Mouse (Mus musculus): ENCODE measurements at regions not wholly inside any gene's neighbourhood (a gene's known extent, or its start where the extent isn't known, plus 50 kb on each side); places are given as distances from the start of the nearest gene placed in this dataset.

DNA sequence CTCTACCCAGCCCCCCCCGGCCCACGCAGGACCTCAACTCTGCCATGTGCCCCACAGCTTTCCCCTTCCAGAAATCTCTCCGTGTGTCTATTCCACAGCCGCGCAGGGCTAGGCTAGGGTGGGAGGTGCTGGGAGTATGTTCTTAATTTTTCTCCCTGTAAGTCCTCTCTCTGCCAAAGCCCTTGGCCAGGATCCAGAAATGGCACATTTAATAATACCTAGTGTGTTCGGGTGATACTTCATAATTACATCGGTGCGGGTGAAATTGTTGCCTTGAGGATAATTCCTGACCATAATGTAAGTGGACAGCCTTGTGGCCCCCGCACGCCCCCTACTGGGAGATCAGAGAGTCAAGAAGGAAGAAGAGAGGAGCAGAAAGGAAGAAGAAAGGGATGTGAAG is 1093.5 kb downstream of the Mrps31 start:
- no peak overlapping the region for H3K27ac ChIP-seq (ENCODE audit: insufficient read depth, low read depth, low read length, poor library complexity, severe bottlenecking)
- H3K9ac ChIP-seq (ENCODE audit: insufficient read depth, low read depth, low read length, poor library complexity, severe bottlenecking) = no peak overlapping the region
- TF ChIP-seq ZC3H11A (IDR thresholded peaks at IDR 0.05; ENCODE audit: borderline replicate concordance, low read depth, low read length) = peak; percentile 66
- no peak for TF ChIP-seq CHD2 (IDR thresholded peaks at IDR 0.05; ENCODE audit: low read depth, low read length)
- in situ Hi-C loops (cut with MboI; ENCODE audit: low sequenced_read_pairs in 2 of 2, unreplicated experiment in 2 of 2) = loop anchor here (10.0 to 25.0 kb wide), 2 partner anchors 160 to 167 kb away; no protein-coding TSS in a partner anchor
- peak; percentile 15 for DNase-seq (ENCODE audit: low read depth, low spot score)
- no peaks in the 10 kb centered on the region for H3K9me3 ChIP-seq (ENCODE audit: control insufficient read depth, insufficient read depth, low read depth, low read length)
- no peak overlapping the region for H3K4me3 ChIP-seq (ENCODE audit: insufficient read depth in 1 of 2, low read depth in 1 of 2, low read length in 2 of 2, poor library complexity in 1 of 2, severe bottlenecking in 1 of 2)
- no peaks in the 10 kb centered on the region for H3K36me3 ChIP-seq (ENCODE audit: control insufficient read depth, insufficient read depth, low read length, poor library complexity, severe bottlenecking)
- no peaks in the 10 kb centered on the region for H3K4me1 ChIP-seq (ENCODE audit: control insufficient read depth in 2 of 2, insufficient read depth in 2 of 2, low read length in 2 of 2, poor library complexity in 1 of 2)

DNA sequence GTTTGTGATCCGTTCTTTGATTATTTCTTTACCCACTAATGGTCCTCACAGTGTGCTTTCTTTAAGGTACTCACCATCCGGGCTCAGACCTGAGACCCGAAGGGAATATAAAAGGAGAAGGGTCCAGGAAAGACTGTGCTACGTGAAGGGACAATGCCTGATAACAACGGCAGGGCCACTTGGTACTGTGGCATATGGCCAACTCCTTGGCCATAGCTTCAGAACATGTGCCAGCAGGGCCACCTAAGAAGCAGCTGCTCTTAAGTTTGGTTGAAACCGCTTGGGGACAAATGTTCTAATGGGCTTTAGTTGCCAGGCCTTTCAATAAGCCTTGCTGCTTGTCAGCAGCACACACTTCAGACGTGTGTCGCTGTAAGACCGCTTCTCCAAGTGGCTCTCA is 1094.1 kb downstream of the Mrps31 start:
- Histone ChIP-seq H3K9ac (ENCODE audit: insufficient read depth, low read depth, low read length, poor library complexity, severe bottlenecking) (no peak overlapping the region), H3K4me3 (ENCODE audit: insufficient read depth in 1 of 2, low read depth in 1 of 2, low read length in 2 of 2, poor library complexity in 1 of 2, severe bottlenecking in 1 of 2) (no peak overlapping the region), H3K9me3 (ENCODE audit: control insufficient read depth, insufficient read depth, low read depth, low read length) (no peaks in the 10 kb centered on the region), H3K27ac (ENCODE audit: insufficient read depth, low read depth, low read length, poor library complexity, severe bottlenecking) (no peak overlapping the region), H3K4me1 (ENCODE audit: control insufficient read depth in 2 of 2, insufficient read depth in 2 of 2, low read length in 2 of 2, poor library complexity in 1 of 2) (no peaks in the 10 kb centered on the region), H3K36me3 (ENCODE audit: control insufficient read depth, insufficient read depth, low read length, poor library complexity, severe bottlenecking) (no peaks in the 10 kb centered on the region)
- TF ChIP-seq CHD2 (IDR thresholded peaks at IDR 0.05; ENCODE audit: low read depth, low read length) (no peak), ZNF384 (IDR thresholded peaks at IDR 0.05; ENCODE audit: low read depth, low read length) (no peak), HCFC1 (IDR thresholded peaks at IDR 0.05; ENCODE audit: borderline replicate concordance, insufficient read depth, low read length) (no peak), ZC3H11A (IDR thresholded peaks at IDR 0.05; ENCODE audit: borderline replicate concordance, low read depth, low read length) (no peak), MAFK (IDR thresholded peaks at IDR 0.05; ENCODE audit: insufficient read depth, low read depth, low read length) (no peak)
- in situ Hi-C loops (cut with MboI; ENCODE audit: low sequenced_read_pairs in 2 of 2, unreplicated experiment in 2 of 2) = loop anchor here (10.0 to 25.0 kb wide), 2 partner anchors 160 to 168 kb away; no protein-coding TSS in a partner anchor
- no peak for DNase-seq (ENCODE audit: low read depth, low spot score)

DNA sequence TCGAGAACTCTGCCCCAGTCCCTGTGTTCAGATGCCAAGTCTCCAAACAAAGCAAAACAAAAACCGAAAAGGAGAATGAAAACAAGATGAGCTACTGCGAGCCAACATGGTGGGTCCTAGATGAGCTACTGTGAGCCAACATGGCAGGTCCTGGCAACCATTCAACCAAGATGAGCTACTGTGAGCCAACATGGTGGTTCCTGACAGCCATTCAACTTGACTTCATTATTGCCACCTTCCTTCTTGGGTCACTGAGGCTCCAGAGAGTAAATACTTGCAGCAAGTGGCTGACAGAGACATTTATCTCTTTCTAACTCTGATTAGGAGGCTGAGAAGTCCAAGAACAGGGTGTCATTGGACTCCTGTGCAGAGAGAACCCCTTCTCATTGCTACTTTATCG is 1094.8 kb downstream of the Mrps31 start:
- Histone ChIP-seq H3K9me3 (ENCODE audit: control insufficient read depth, insufficient read depth, low read depth, low read length) (no peaks in the 10 kb centered on the region), H3K27ac (ENCODE audit: insufficient read depth, low read depth, low read length, poor library complexity, severe bottlenecking) (no peak overlapping the region), H3K36me3 (ENCODE audit: control insufficient read depth, insufficient read depth, low read length, poor library complexity, severe bottlenecking) (no peaks in the 10 kb centered on the region), H3K4me1 (ENCODE audit: control insufficient read depth in 2 of 2, insufficient read depth in 2 of 2, low read length in 2 of 2, poor library complexity in 1 of 2) (no peaks in the 10 kb centered on the region), H3K4me3 (ENCODE audit: insufficient read depth in 1 of 2, low read depth in 1 of 2, low read length in 2 of 2, poor library complexity in 1 of 2, severe bottlenecking in 1 of 2) (no peak overlapping the region), H3K9ac (ENCODE audit: insufficient read depth, low read depth, low read length, poor library complexity, severe bottlenecking) (no peak overlapping the region)
- TF ChIP-seq CHD2 (IDR thresholded peaks at IDR 0.05; ENCODE audit: low read depth, low read length) (no peak), ZC3H11A (IDR thresholded peaks at IDR 0.05; ENCODE audit: borderline replicate concordance, low read depth, low read length) (no peak), MAFK (IDR thresholded peaks at IDR 0.05; ENCODE audit: insufficient read depth, low read depth, low read length) (no peak), HCFC1 (IDR thresholded peaks at IDR 0.05; ENCODE audit: borderline replicate concordance, insufficient read depth, low read length) (no peak)
- no peak for DNase-seq (ENCODE audit: low read depth, low spot score)
- in situ Hi-C loops (cut with MboI; ENCODE audit: low sequenced_read_pairs in 2 of 2, unreplicated experiment in 2 of 2) = loop anchor here (10.0 to 25.0 kb wide), 2 partner anchors 161 to 169 kb away; no protein-coding TSS in a partner anchor

DNA sequence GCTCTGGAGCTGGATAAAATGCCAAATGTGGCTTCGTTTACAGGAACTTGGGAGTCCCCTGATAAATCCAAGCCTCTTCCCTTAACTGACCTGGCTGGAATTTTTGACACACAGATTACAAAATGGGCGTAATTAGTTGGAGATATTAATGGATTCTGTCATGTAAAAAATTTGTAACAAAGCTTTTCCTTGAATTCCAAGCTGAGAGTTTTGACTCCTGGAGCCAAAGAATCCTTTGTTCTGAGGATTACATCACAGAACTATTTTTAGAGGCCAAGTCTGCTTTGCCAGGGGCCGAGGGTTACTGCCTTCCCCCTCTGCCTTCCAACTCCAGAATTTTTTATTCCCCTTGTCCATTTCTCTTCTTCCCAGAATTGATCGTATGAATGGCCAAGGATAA is 1096.5 kb downstream of the Mrps31 start:
- no peak overlapping the region for H3K27ac ChIP-seq (ENCODE audit: insufficient read depth, low read depth, low read length, poor library complexity, severe bottlenecking)
- no peak for DNase-seq (ENCODE audit: low read depth, low spot score)
- H3K9me3 ChIP-seq (ENCODE audit: control insufficient read depth, insufficient read depth, low read depth, low read length) = no peaks in the 10 kb centered on the region
- H3K4me1 ChIP-seq (ENCODE audit: control insufficient read depth in 2 of 2, insufficient read depth in 2 of 2, low read length in 2 of 2, poor library complexity in 1 of 2) = no peaks in the 10 kb centered on the region
- H3K36me3 ChIP-seq (ENCODE audit: control insufficient read depth, insufficient read depth, low read length, poor library complexity, severe bottlenecking) = no peaks in the 10 kb centered on the region
- H3K4me3 ChIP-seq (ENCODE audit: insufficient read depth in 1 of 2, low read depth in 1 of 2, low read length in 2 of 2, poor library complexity in 1 of 2, severe bottlenecking in 1 of 2) = no peak overlapping the region
- no peak for TF ChIP-seq HCFC1 (IDR thresholded peaks at IDR 0.05; ENCODE audit: borderline replicate concordance, insufficient read depth, low read length)
- no peak for TF ChIP-seq MAFK (IDR thresholded peaks at IDR 0.05; ENCODE audit: insufficient read depth, low read depth, low read length)
- no peak for TF ChIP-seq CHD2 (IDR thresholded peaks at IDR 0.05; ENCODE audit: low read depth, low read length)
- TF ChIP-seq ZNF384 (IDR thresholded peaks at IDR 0.05; ENCODE audit: low read depth, low read length) = no peak
- TF ChIP-seq ZC3H11A (IDR thresholded peaks at IDR 0.05; ENCODE audit: borderline replicate concordance, low read depth, low read length) = no peak
- H3K9ac ChIP-seq (ENCODE audit: insufficient read depth, low read depth, low read length, poor library complexity, severe bottlenecking) = no peak overlapping the region
- in situ Hi-C loops (cut with MboI; ENCODE audit: low sequenced_read_pairs in 2 of 2, unreplicated experiment in 2 of 2) = loop anchor here (10.0 to 25.0 kb wide), 2 partner anchors 163 to 170 kb away; no protein-coding TSS in a partner anchor

DNA sequence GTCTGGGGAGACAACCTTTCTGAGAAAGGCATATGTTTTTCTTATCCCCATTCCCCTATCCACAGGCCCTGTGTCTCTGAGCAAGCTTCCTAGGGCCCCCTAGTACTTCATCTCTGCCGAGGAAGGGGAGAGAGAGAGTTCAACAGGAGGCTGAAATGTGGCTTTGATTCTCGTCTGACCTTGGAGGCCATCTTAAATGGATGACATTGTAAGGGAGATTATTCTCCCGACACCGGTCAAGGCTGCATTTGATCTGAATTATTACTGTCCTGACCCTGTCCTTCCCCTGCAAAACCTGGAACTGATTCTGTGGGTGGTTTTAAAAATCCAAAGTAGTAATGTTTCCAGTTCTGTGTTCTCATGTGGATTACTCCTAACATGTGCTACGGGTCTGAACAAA is 1098.9 kb downstream of the Mrps31 start:
- Histone ChIP-seq H3K4me1 (ENCODE audit: control insufficient read depth in 2 of 2, insufficient read depth in 2 of 2, low read length in 2 of 2, poor library complexity in 1 of 2) (no peaks in the 10 kb centered on the region), H3K9me3 (ENCODE audit: control insufficient read depth, insufficient read depth, low read depth, low read length) (no peaks in the 10 kb centered on the region), H3K4me3 (ENCODE audit: insufficient read depth in 1 of 2, low read depth in 1 of 2, low read length in 2 of 2, poor library complexity in 1 of 2, severe bottlenecking in 1 of 2) (no peak overlapping the region), H3K36me3 (ENCODE audit: control insufficient read depth, insufficient read depth, low read length, poor library complexity, severe bottlenecking) (no peaks in the 10 kb centered on the region), H3K9ac (ENCODE audit: insufficient read depth, low read depth, low read length, poor library complexity, severe bottlenecking) (no peak overlapping the region), H3K27ac (ENCODE audit: insufficient read depth, low read depth, low read length, poor library complexity, severe bottlenecking) (no peak overlapping the region)
- TF ChIP-seq ZNF384 (IDR thresholded peaks at IDR 0.05; ENCODE audit: low read depth, low read length) (no peak), MAFK (IDR thresholded peaks at IDR 0.05; ENCODE audit: insufficient read depth, low read depth, low read length) (no peak), ZC3H11A (IDR thresholded peaks at IDR 0.05; ENCODE audit: borderline replicate concordance, low read depth, low read length) (no peak), HCFC1 (IDR thresholded peaks at IDR 0.05; ENCODE audit: borderline replicate concordance, insufficient read depth, low read length) (no peak), CHD2 (IDR thresholded peaks at IDR 0.05; ENCODE audit: low read depth, low read length) (no peak)
- in situ Hi-C loops (cut with MboI; ENCODE audit: low sequenced_read_pairs in 2 of 2, unreplicated experiment in 2 of 2) = loop anchor here in 1 of 2 experiments (25.0 kb wide), 1 partner anchor 173 kb away; no protein-coding TSS in a partner anchor
- DNase-seq (ENCODE audit: low read depth, low spot score) = no peak
